Mouse (Mus musculus): ENCODE data around the gene Bbof1. TPM values are rescaled to one million over a fixed set of nuclear protein-coding genes. Genes with fewer than 3 reads are reported as not detected.

Gene Bbof1
- polyA plus RNA-seq, 1 experiment: 1.6 TPM

GRCm38 (mm10) chr12:84487324-84488056, 78.6 kb downstream of the Bbof1 start:
- TF ChIP-seq GATA1 (IDR thresholded peaks at IDR 0.05; ENCODE audit: low read length): no peak

Other genes with a start within 250 kb of the Bbof1 start
- 101 and 107 TPM in 2 replicates for gene Elmsan1, start 190.2 kb upstream of the Bbof1 start, polyA plus RNA-seq (2012)
- gene Ptgr2, start 123.8 kb upstream of the Bbof1 start, polyA plus RNA-seq (2012): 5.6 and 6.2 TPM in 2 replicates
- gene Zfp410, start 92.2 kb upstream of the Bbof1 start, polyA plus RNA-seq (2012): 1.5 and 1.8 TPM in 2 replicates
- 13.2 and 43.2 TPM in 2 replicates for gene Coq6, start 47.4 kb upstream of the Bbof1 start, polyA plus RNA-seq (2012)
- gene Fam161b, start 47.2 kb upstream of the Bbof1 start, polyA plus RNA-seq (2012): 0.21 and 0.38 TPM in 2 replicates
- gene Entpd5, start within 50 bp of the Bbof1 start, polyA plus RNA-seq (2012): 1.2 and 3.0 TPM in 2 replicates
- 51.6 and 66.6 TPM in 2 replicates for gene Rnf113a2, start 8.1 kb downstream of the Bbof1 start, polyA plus RNA-seq (2012)
- 3.9 and 5.5 TPM in 2 replicates for gene Aldh6a1, start 41.9 kb downstream of the Bbof1 start, polyA plus RNA-seq (2012)
- gene Lin52, start 42.4 kb downstream of the Bbof1 start, polyA plus RNA-seq (2012): 0.38 and 0.50 TPM in 2 replicates
- not detected in 2 replicates for gene Vsx2, start 160.7 kb downstream of the Bbof1 start, polyA plus RNA-seq (2012)
- gene Abcd4, start 208.3 kb downstream of the Bbof1 start, polyA plus RNA-seq (2012): 2.8 and 5.9 TPM in 2 replicates
- gene Vrtn, start 231.9 kb downstream of the Bbof1 start, polyA plus RNA-seq (2012): not detected in 2 replicates

Measured in G1E-ER4 (cell line).